Mouse (Mus musculus) stomach, postnatal 0 days (tissue): Measurements from ENCODE around the gene Agps.

Experiments used
- CTCF ChIP-seq: IDR thresholded peaks from 2 replicates; pipeline ENCODE4 v1.5.1; 2016; ENCODE audit warnings: antibody characterized with exemption, low read depth, mild to moderate bottlenecking, moderate library complexity
- EP300 ChIP-seq: optimal IDR thresholded peaks from 2 replicates; pipeline ENCODE3; 2016; ENCODE audit warnings: antibody characterized with exemption

GRCm38 (mm10) chr2:75929786-75930444 is 97.9 kb downstream of the Agps start:
- no peak for TF ChIP-seq CTCF
- TF ChIP-seq EP300: no peak
